Mouse (Mus musculus) kidney, adult 2 months (tissue): ENCODE data around the gene Fmr1.

Experiments
- CTCF ChIP-seq: fragments of 200-500 bp; conservative IDR thresholded peaks from 2 replicates; pipeline ENCODE4 v1.5.1; 2011; ENCODE audit warnings: low read depth, mild to moderate bottlenecking, control low read depth, low read length, moderate library complexity, mixed read lengths; ENCODE audit not compliant: insufficient read depth, insufficient read length
- POLR2A ChIP-seq: fragments of 200-500 bp; IDR thresholded peaks from one replicate; pipeline ENCODE4 v1.6.1; 2011; ENCODE audit warnings: low read depth, low read length, control low read depth

DNA sequence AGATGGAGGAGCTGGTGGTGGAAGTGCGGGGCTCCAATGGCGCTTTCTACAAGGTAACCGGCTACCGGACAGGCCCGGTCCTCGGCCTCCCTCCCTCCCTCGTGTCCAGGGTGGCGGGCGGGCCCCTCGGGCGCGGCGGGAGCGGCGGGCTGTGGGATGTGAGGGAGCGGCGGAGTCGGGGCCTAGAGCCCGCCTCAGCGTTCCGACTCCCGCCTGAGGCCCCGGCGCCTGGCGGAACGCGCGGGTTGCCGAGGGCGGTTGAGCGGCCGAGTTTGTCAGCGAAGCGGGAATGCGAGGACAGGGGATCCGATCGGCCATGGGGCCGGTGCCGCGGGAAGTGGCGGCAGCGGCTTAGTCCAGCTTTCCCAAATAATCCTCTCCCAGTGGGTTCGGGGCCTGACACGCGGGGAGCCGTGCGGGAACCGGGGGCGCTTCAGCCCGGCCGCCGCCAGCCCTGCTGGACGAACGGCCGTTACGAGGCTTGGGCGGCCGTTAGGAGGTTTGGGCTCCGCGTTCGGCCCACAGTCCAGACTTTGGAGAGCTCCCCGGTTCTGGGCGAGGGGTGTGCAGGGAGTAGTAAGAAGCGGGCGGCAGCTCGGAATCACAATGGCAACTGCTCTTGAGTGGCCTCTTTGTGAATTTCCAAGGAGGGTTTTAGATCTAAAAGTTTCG, 610 bp downstream of the Fmr1 start:
- TF ChIP-seq CTCF: no peak
- TF ChIP-seq POLR2A: no peak
